Mouse (Mus musculus) spleen, embryonic (tissue): Measurements from ENCODE around the gene Aqp2.

ENCODE experiments used
- CTCF ChIA-PET: fragments of 350-600 bp; sonication (Branson Sonifier 250); formaldehyde crosslinking; loops from one replicate; lab custom pipeline; 2022; lab: Charles Lee

Gene Aqp2

DNA sequence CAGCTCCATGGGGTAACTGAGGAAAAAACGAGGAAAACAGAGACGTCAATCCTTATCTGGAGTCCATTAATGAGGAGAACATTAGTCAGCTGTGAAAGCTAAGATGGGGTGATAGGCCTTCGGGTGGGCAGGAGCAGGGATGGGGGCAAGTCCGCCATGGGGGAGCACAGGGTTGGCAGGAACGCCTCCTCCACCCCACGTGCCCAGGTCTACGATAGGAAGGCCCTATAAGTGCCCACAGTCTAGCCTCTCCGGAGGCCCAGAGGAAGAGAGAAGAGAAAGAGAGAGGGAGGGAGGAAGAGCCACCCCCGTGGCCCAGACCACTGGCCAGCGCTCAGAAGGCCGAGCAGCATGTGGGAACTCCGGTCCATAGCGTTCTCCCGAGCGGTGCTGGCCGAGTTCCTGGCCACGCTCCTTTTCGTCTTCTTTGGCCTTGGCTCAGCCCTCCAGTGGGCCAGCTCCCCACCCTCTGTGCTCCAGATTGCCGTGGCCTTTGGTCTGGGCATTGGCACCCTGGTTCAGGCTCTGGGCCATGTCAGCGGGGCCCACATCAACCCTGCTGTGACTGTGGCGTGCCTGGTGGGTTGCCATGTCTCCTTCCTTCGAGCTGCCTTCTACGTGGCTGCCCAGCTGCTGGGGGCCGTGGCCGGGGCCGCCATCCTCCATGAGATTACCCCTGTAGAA, at the start of gene Aqp2:
Aqp2 (plus strand) TSS at position 254 of the 684 bp plus-strand sequence.
- CTCF ChIA-PET: interaction anchor here (0.6 kb wide), 1 partner anchor 196 kb away, joined by 3 read pairs; no protein-coding TSS in a partner anchor

DNA sequence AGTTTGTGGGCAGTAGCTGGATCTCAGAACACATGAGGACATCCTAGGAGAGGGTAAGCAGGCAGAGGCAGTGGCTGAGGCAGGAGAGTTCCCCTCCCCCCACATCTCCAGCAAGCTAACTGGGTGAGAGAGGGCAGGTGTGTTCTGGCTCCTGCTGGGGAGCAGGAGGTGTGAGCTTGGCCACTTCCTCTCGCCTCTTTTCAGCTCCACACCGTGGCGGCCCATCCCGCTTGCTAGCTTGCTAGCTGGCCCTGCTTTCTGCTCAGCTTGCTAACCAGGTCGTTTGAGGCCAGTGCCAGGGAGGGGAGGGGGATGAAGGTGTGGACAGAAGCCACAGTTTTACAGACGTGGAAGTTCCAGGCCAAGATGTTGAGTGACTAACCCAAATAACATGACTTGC, 47.7 kb upstream of the Aqp2 start:
- CTCF ChIA-PET: no interaction called here

DNA sequence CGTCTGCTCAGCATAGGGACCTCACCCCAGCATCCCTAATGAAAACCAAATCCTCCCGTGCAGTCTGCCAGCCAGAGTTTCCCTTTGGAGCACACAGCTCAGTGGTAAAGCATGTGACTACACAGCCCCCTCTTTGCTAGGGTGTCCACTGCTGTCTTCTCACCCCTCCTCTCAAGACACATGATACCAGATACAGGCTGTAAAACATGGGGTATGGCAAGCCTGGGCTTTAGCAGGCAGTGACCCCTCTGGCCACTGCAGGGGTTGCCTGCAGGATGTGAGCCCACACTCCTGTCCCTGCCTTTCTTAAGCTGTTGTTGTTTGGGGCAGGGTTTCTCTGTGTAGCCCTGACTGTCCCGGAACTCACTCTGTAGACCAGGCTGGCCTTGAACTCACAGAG, 46.8 kb upstream of the Aqp2 start:
- CTCF ChIA-PET: no interaction called here

DNA sequence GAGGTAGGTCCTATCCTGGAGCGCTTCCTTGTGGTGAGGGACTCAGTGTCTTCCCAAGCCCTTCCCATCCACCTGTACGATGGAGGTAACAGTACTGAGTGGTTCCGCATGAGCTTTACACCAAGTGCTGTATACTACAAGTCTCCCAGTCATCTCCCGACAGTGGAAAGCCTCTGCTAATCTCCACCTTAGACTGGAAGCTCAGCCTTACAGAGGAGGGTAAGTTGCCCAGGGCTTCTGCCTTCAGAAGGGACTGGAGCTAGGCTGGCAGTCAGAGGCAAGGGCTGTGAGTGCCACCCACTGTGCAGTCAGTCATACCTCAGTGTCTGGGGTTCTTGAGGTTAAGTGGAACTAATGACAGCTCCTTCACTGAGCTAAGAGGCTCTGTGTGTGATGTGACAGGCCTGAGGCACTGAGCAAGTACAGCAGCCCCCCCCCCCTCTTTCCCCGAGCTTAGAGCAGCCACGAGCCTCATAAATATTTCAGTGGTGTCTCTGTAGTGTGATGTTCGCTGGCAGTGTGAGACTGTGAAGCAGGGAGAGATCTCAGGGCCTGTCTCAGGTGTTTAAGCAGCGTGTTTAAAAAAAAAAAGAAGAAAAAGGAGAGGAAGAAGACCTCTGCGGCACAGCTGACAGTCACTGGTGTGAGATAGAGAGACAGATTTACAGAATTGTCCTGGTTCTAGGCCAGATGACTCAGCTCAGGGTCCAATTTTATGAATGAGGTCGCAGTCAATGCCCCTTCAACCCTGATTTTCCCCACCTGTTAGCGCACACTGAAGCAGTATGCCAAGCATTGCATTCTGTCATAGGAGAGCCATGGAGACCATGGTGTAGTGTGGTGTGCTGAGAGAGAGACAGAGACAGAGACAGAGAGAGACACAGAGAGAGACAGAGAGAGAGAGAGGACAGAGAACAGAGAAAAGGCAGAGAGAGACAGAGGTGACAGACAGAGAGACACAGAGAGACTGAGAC, 41.7 kb upstream of the Aqp2 start:
- CTCF ChIA-PET: no interaction called here

DNA sequence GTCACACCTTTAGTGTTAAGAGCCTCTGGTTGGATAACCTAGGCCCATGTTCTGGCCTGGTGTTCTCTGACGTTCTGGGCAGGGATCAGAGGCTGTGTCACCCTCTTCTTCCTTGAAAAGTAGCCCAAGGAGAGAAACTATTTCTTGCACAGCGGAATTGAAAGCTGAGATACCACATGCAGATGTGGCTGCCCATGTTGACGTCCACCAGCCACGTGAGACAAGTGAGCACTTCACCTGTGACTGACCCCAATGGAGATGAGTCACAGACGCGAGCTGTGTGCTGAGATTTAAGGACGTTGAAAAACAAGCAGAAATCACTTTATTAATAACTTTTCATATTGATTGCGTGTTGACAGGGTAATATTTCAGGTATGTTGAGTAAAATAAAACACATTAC, 39.0 kb upstream of the Aqp2 start:
- CTCF ChIA-PET: no interaction called here

DNA sequence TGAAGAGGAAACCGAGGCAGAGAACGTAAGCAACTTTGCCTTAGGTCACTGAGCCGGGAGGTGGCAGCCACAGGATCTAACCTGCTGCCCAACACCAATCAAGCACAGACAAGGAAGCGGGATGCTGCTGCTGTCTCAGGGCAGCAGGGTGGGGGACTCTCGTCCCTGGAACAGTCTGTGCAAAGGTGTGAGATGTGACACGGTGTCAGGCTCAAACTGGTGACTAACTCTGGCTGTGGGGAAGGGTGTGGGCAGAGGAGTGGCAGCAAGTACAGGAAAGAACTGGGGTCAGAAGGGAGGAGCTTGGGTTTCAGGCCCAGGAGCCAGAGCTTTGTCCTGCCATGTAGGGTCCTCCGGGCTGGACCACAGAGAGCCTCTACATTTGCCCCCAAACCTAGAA, 34.8 kb upstream of the Aqp2 start:
- CTCF ChIA-PET: no interaction called here

DNA sequence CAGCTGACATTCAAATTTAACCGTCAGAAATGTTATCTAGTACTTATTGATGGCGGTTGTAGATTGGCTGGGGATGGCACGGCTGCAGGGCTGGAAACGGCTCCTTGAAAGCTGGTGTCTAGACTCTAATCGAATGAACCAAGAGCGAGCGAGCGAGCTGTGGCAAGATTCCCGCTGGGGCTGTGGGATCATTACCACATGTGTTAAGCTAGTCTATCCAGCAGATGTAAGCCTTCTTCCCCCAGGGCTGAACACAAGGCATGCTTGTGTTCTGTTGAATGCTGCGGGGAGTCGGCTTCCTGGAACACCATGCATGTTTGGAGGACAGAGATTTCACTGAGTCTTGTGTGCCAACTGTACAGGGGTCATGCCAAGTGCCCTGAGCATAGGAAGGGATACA, 32.3 kb upstream of the Aqp2 start:
- CTCF ChIA-PET: no interaction called here

DNA sequence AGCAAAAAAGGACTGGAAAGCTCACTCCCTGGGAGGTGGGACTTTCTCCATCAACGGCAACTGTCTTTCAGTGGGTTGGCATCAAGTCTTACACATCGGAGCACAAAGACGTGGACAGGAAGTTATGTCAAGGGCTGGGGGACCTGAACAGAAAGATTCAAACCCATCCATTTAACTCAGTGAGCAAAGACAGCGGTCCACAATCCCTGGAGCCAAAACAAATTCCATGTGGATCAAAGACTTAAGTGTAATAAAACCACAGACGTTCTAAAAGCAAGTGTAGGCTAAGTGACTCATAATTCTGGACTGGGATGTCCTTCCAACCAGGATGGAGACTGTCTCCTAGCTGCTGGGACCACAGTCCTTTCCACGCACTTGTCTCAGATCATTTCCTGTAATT, 31.1 kb upstream of the Aqp2 start:
- CTCF ChIA-PET: interaction anchor here (0.6 kb wide), 1 partner anchor 519 kb away, joined by 7 read pairs; no protein-coding TSS in a partner anchor

DNA sequence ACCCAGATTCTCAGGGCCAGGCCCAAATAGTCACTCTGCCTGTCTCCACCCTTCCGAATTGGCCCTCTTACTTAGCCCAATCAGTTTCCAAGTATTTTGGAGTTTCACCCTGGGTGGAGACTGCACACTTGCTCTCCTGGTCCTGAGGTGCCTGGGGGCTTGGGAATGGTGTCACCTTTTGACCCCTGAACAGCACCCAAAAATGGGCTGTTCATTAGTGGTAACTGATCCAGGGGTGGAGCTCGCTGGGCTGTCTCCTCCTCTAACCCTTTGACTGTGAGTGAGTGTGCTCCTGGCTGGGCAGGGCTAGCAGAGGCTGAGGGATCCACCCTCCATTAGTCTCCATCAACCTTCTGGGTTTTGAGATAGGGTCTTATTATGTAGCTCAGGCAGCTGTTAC, 29.0 kb upstream of the Aqp2 start:
- CTCF ChIA-PET: no interaction called here

DNA sequence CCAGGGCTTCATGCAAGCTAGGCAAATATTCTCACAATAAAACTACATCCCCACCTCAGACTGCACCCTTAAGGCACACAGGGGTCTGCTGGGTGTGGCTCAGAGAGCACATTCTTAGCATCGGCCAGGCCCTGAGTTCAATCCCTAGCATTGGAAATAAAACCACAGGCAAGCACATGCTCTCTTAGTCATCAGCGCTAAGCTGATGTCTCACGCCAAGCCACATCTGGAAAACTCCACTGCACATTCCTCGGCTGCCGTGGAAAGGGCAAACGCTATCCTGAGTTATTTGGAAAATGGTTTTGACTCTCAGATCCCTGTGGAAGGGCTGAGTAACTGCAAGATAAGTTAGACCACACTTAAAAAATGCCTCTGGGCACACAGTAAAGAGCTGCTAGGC, 25.1 kb upstream of the Aqp2 start:
- CTCF ChIA-PET: no interaction called here

DNA sequence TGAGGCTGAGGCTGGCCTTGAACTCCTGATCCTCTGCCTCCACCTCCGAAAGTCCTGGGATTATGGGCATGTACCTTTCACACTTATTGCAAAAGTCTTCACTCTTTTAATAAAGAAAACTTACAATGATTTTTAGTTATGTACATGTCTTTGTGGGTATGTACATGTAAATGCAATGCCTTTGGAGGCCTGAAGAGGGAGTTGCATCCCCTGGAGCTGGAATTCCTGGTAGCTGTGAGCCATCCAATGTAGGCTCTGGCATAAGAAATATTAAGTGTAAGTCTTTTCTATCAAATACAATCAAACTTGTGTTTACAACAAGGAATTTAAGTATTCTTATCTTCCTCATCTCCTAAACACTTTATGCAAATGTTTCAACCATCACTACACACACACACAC, 19.9 kb upstream of the Aqp2 start:
- CTCF ChIA-PET: no interaction called here

DNA sequence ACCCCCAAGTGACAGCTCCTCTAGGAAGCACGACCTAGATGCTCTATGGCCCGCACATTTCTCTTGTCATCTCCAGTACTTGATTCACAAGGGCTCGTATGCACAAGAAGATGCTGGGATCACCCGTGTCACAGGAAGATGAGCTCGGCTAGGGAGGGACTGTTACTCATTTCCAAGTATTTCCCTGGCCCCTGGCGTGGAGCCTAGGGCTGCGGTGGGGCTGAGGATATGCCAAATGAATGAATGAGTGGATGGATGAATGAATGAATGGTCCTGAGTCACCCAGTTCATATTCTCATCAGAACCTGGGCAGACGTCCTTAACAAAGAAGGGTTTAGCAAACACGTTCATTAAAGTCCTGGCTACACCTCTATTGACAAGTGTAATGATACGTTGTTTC, 18.6 kb upstream of the Aqp2 start:
- CTCF ChIA-PET: no interaction called here

- CTCF ChIA-PET: no interaction called here
Observed at GRCm38 (mm10) chr15:99567371-99567770, 11.5 kb upstream of the Aqp2 start.

GRCm38 (mm10) chr15:99568682-99569081, 10.2 kb upstream of the Aqp2 start:
- CTCF ChIA-PET: no interaction called here

GRCm38 (mm10) chr15:99569123-99569522, 9.7 kb upstream of the Aqp2 start:
- CTCF ChIA-PET: no interaction called here

GRCm38 (mm10) chr15:99583463-99584344, 4.8 kb downstream of the Aqp2 start:
- CTCF ChIA-PET: no interaction called here

GRCm38 (mm10) chr15:99584407-99585202, 5.8 kb downstream of the Aqp2 start:
- CTCF ChIA-PET: no interaction called here

DNA sequence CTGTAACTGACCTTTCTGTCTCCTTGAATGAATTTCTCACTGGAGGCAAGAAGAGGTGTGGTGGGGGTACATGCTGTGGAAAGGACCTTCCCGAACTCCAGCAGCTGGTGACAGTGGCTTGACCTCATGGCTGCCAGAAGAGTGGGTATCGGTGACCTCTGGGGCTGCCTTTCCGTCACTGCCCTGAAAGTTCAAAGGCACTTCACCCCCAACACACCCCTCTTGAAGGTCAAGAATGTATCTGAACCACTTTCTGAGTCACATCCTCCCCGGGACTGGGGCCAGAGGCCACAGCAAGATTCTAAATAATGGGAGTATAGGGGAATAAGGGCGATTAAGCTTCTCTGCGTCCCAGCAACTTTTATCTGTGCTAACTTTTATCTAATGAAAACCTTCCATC, 6.9 kb downstream of the Aqp2 start:
- CTCF ChIA-PET: no interaction called here

DNA sequence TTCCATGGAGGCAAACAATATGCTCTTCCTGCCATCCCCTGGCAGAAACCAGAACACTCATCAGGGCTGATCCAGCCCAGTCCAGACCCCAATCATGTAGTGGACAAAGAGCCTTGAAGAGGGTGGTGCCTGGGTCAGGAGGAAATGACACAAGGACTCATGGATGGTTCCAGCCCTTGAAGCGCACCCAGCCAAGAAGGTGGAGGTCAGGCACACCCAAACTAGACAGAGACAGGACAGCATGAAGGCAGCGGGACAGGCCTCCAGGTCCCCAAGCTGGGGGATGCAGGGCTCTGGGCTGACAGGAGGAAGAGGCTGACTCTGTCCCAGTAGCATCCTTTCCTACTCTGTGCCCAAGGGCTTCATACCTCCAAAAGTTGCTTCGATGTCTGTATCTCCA, 7.7 kb downstream of the Aqp2 start:
- CTCF ChIA-PET: no interaction called here

GRCm38 (mm10) chr15:99589237-99589636, 10.4 kb downstream of the Aqp2 start:
- CTCF ChIA-PET: no interaction called here

DNA sequence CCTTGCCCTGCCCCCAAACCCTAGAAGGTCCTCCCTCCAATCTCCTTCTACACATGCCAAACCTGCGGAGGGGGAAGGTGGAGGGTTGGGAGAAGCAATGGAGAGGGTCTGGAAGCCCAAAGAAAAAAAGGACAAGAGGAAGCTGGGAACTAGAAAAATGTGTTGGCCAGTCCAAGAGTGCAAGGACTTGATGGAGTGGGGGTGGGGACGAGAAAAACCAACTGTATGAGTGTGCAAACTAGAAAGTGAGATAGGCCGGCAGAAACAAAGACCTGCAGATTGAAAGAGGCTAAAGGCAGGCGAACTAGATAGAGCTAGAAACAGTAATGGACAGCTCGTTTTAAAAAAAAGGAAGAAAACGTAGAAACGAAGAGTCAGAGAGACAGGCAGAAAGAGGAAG, 10.8 kb downstream of the Aqp2 start:
- CTCF ChIA-PET: no interaction called here
